22 mouse cellular contexts compared by ENCODE assay signal in the genomic region with DNA sequence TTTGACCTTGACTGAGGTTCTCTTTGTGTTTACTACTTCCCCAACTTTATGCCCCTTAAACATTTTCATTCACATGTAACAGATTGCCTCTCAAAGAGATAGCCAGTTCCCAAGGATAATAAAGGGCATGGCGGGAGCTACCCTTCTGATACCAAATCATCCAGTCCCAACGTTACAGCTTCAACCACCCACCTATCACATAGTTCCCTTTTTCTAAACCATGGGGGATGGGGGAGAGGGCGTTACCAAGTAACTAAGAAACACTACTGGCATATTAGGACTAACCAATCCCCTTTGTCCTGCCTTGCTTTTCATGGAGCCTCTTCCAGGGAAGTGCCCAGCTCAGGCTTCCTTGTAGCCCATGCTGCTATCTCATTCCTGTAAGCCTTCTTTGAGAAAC.
"Had no signal": no experiment of that assay in that cellular context is flagged by ENCODE, and none has a peak within 500 bp of the region (broad histone marks: within the 10 kb centered on the region; RNA-seq: fewer than 3 reads in every experiment).

No protein-coding gene starts in this region.

- H3K27me3 ChIP-seq: kidney, embryonic 15.5 days; limb, embryonic 12.5 days; limb, embryonic 15.5 days; neural tube, embryonic 13.5 days had no signal

- H3K9ac ChIP-seq: kidney, embryonic 15.5 days; limb, embryonic 12.5 days; limb, embryonic 15.5 days; liver, embryonic 14.5 days; liver, postnatal 0 days; lung, embryonic 14.5 days; neural tube, embryonic 13.5 days had no signal

- H3K36me3 ChIP-seq: kidney, embryonic 15.5 days; limb, embryonic 12.5 days; limb, embryonic 15.5 days; neural tube, embryonic 13.5 days had no signal

- H3K4me3 ChIP-seq: kidney, embryonic 15.5 days; limb, embryonic 12.5 days; limb, embryonic 15.5 days; myocyte; neural tube, embryonic 13.5 days had no signal

- ATAC-seq: liver, postnatal 0 days; lung, postnatal 0 days had no signal

- H3K4me2 ChIP-seq: kidney, embryonic 15.5 days; limb, embryonic 12.5 days; limb, embryonic 15.5 days; liver, embryonic 11.5 days; lung, embryonic 14.5 days; midbrain, embryonic 11.5 days; neural tube, embryonic 13.5 days had no signal

- H3K27ac ChIP-seq: kidney, embryonic 15.5 days; limb, embryonic 12.5 days; limb, embryonic 15.5 days; liver, embryonic 14.5 days; macrophage; neural tube, embryonic 13.5 days; stomach, postnatal 0 days had no signal

- H3K4me1 ChIP-seq: kidney, embryonic 15.5 days; limb, embryonic 12.5 days; limb, embryonic 15.5 days; neural tube, embryonic 13.5 days had no signal

- DNase-seq: kidney, adult 8-10 months; kidney, postnatal 10 days; kidney, postnatal 36 days; left cerebral cortex, postnatal 4 days; liver, postnatal 0 days; lung, embryonic 14.5 days; midbrain, embryonic 14.5 days; right cerebral cortex, postnatal 14 days; right cerebral cortex, postnatal 4 days; thymus, adult 2 months; thymus, postnatal 14 days had no signal

- H3K9me3 ChIP-seq: kidney, embryonic 15.5 days; limb, embryonic 12.5 days; limb, embryonic 15.5 days; neural tube, embryonic 13.5 days had no signal
